Mouse (Mus musculus): ENCODE results near the gene Znrf3.
"Not testable (repeated sequence)": the region's sequence is repeated elsewhere in the genome, so short reads cannot be mapped to it uniquely, and the experiment has no call there.

The Znrf3 gene

GRCm38 (mm10) chr11:5444599-5445451 lies at the start of gene Znrf3:
Gene Znrf3, minus strand, starts transcription at chr11:5444847.
- DNase-seq (ENCODE audit: low read depth, low spot score) = peak; percentile 97

- no peak for DNase-seq (ENCODE audit: low read depth, low spot score)
These were observed 49.2 kb upstream of the Znrf3 start for GRCm38 (mm10) chr11:5493869-5494268.

- DNase-seq (ENCODE audit: low read depth, low spot score) = no peak
These were observed 47.3 kb upstream of the Znrf3 start for GRCm38 (mm10) chr11:5491912-5492311.

GRCm38 (mm10) chr11:5490989-5491656 lies 46.5 kb upstream of the Znrf3 start:
- no peak for DNase-seq (ENCODE audit: low read depth, low spot score)

- peak; percentile 85 for DNase-seq (ENCODE audit: low read depth, low spot score)
These were observed 44.8 kb upstream of the Znrf3 start for GRCm38 (mm10) chr11:5489433-5489832.

GRCm38 (mm10) chr11:5485193-5486011 lies 40.8 kb upstream of the Znrf3 start:
- peak; percentile 92 for DNase-seq (ENCODE audit: low read depth, low spot score)

- no peak for DNase-seq (ENCODE audit: low read depth, low spot score)
These were observed 37.9 kb upstream of the Znrf3 start for GRCm38 (mm10) chr11:5482581-5482980.

- peak; percentile 48 for DNase-seq (ENCODE audit: low read depth, low spot score)
These were observed 34.2 kb upstream of the Znrf3 start for GRCm38 (mm10) chr11:5478831-5479230.

GRCm38 (mm10) chr11:5478193-5478592 lies 33.5 kb upstream of the Znrf3 start:
- peak; percentile 77 for DNase-seq (ENCODE audit: low read depth, low spot score)

- no peak for DNase-seq (ENCODE audit: low read depth, low spot score)
These were observed 32.2 kb upstream of the Znrf3 start for GRCm38 (mm10) chr11:5476806-5477205.

- not testable (repeated sequence) for DNase-seq (ENCODE audit: low read depth, low spot score)
These were observed 31.0 kb upstream of the Znrf3 start for GRCm38 (mm10) chr11:5475556-5476118.

GRCm38 (mm10) chr11:5474130-5474529 lies 29.5 kb upstream of the Znrf3 start:
- DNase-seq (ENCODE audit: low read depth, low spot score) = peak; percentile 82

- DNase-seq (ENCODE audit: low read depth, low spot score) = no peak
These were observed 25.4 kb upstream of the Znrf3 start for GRCm38 (mm10) chr11:5470055-5470454.

GRCm38 (mm10) chr11:5469084-5469483 lies 24.4 kb upstream of the Znrf3 start:
- peak; percentile 77 for DNase-seq (ENCODE audit: low read depth, low spot score)

- no peak for DNase-seq (ENCODE audit: low read depth, low spot score)
These were observed 23.8 kb upstream of the Znrf3 start for GRCm38 (mm10) chr11:5468471-5468870.

- no peak for DNase-seq (ENCODE audit: low read depth, low spot score)
These were observed 7.3 kb upstream of the Znrf3 start for GRCm38 (mm10) chr11:5451923-5452322.

- DNase-seq (ENCODE audit: low read depth, low spot score) = no peak
These were observed 6.7 kb upstream of the Znrf3 start for GRCm38 (mm10) chr11:5451341-5451740.

GRCm38 (mm10) chr11:5450701-5451100 lies 6.1 kb upstream of the Znrf3 start:
- DNase-seq (ENCODE audit: low read depth, low spot score) = no peak

GRCm38 (mm10) chr11:5445452-5445953 lies 856 bp upstream of the Znrf3 start:
- no peak for DNase-seq (ENCODE audit: low read depth, low spot score)

GRCm38 (mm10) chr11:5444234-5444598 lies 431 bp downstream of the Znrf3 start:
- peak; percentile 54 for DNase-seq (ENCODE audit: low read depth, low spot score)

GRCm38 (mm10) chr11:5443511-5444233 lies 975 bp downstream of the Znrf3 start:
- DNase-seq (ENCODE audit: low read depth, low spot score) = peak; percentile 49

Measured in ZHBTc4 (cell line).